Mouse (Mus musculus) thymus, adult 2 months (tissue): ENCODE data around the gene Sorbs1. TPM values are rescaled to one million over a fixed set of nuclear protein-coding genes. Genes with fewer than 3 reads are reported as not detected.

Experiments used
- DNase-seq: peaks from one replicate; pipeline ENCODE4 v3.0.0; 2021
- H3K27ac ChIP-seq: fragments of 200-500 bp; 2 replicates; pipeline ENCODE4 v1.5.1; 2012; ENCODE audit warnings: low read length, control low read depth; ENCODE audit not compliant: control insufficient read depth, insufficient read depth
- H3K27me3 ChIP-seq: fragments of 200-500 bp; 2 replicates; pipeline ENCODE4 v1.6.1; 2012; ENCODE audit warnings: mild to moderate bottlenecking, low read length, moderate library complexity, mixed read lengths; ENCODE audit not compliant: control insufficient read depth, insufficient read depth
- H3K36me3 ChIP-seq: fragments of 200-500 bp; 2 replicates; pipeline ENCODE4 v1.6.1; 2012; ENCODE audit warnings: mild to moderate bottlenecking, low read length, moderate library complexity; ENCODE audit not compliant: control insufficient read depth, insufficient read depth
- H3K4me1 ChIP-seq: fragments of 200-500 bp; replicated peaks from 2 replicates; pipeline ENCODE4 v1.6.1; 2012; ENCODE audit warnings: low read length; ENCODE audit not compliant: control insufficient read depth, insufficient read depth
- H3K4me3 ChIP-seq: fragments of 200-500 bp; 2 replicates; pipeline ENCODE4 v1.5.1; 2012; ENCODE audit warnings: mild to moderate bottlenecking, low read length, control low read depth, moderate library complexity; ENCODE audit not compliant: control insufficient read depth, insufficient read depth
- CTCF ChIP-seq: fragments of 200-500 bp; IDR thresholded peaks from 2 replicates; pipeline ENCODE4 v1.5.1; 2012; ENCODE audit warnings: mild to moderate bottlenecking, control low read depth, low read length, moderate library complexity, borderline replicate concordance; ENCODE audit not compliant: control insufficient read depth, poor library complexity, insufficient read depth; ENCODE audit errors: extremely low read depth
- POLR2A ChIP-seq: fragments of 200-500 bp; IDR thresholded peaks from 2 replicates; pipeline ENCODE4 v1.6.1; 2012; ENCODE audit warnings: mild to moderate bottlenecking, low read length, control low read depth, moderate library complexity; ENCODE audit not compliant: control insufficient read depth, poor library complexity, insufficient read depth; ENCODE audit errors: extremely low read depth
- WGBS: fragments of 180-500 bp; shearing (Covaris S2); methylation state at CpG from one replicate; pipeline ENCODE4 v1.1.7; 2018; 5-methylcytosine and 5-hydroxymethylcytosine counted together
- polyA plus RNA-seq: library from polyadenylated mRNA; depleted of rRNA; stranded (reverse); fragments of >200 nt; gene quantifications from 2 replicates; pipeline ENCODE4 v1.2.3, GENCODE M21; 2012

The Sorbs1 gene
- polyA plus RNA-seq, 1 experiment: 14.0 TPM

DNA sequence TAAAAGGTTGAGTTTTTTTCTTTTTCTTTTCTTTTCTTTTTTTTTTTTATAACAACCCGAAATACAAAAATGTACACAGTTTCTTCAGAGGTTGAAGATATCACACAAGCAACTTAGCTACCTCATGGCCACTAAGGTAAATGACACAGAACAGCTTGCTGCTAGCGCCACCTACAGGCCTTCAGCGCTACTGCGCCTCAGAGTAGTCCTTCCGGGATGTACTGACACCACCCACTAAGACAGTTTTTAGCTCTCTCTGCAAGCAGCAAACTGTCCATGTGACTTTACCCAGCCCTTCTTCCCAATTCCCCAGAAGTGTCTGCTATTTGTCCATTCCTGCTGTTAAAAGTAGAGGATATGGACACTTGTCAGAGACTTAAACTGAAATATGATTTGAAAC is 167.9 kb downstream of the Sorbs1 start:
- no peak overlapping the region for H3K27ac ChIP-seq
- peak; percentile 68 for DNase-seq

DNA sequence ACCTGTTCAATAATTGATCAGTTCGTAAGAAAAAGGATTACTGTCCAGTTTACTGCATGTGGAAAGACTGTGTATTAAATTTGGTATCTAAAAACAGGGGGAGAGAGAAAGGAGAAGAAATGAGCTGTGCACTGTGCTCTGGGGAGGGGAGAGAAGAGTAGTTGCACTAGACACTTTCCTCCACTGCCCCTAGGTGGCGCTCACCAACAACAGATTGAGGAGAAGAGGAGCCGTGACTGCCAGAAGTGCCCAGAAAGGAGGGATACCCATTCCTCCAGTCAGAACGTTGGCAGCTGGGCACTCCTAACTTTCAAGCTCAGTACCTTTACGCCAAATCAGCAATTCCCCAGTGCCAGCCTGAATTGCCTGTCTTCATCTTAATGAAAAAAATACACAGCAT is 170.6 kb downstream of the Sorbs1 start:
- WGBS: 15% methylated on average over 5 of the region's 5 CpGs
- H3K36me3 ChIP-seq: no peaks in the 10 kb centered on the region
- DNase-seq: peak; percentile 79

More for the DNA sequence above, 167.9 kb downstream of the Sorbs1 start:
- no peaks in the 10 kb centered on the region for H3K4me1 ChIP-seq
- no peaks in the 10 kb centered on the region for H3K27me3 ChIP-seq
- H3K36me3 ChIP-seq: no peaks in the 10 kb centered on the region
- no peak overlapping the region for H3K4me3 ChIP-seq
- peak; percentile 72; the same call in 1 of the 2 replicates for TF ChIP-seq CTCF
- TF ChIP-seq POLR2A: no peak
- WGBS: 25% methylated on average over 5 of the region's 5 CpGs

DNA sequence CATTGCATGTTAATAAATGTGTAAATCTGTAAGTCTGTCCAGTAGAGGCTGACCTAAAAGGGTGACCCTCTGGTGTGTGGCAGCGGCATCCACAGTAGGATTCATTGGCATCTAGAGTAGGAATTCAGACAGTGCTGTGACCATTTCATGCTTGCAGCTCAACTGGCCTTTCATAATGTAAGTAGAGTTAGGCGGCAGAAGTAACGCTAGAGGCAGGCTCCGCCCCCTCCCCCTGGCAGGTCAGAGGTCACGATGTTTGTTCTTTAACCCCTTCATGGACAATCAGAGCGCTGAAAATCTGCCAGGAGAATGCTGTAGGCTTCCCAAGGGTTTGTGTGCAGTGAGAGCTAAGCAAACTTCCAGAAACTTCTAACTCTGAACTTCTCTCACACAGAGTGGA is 172.4 kb downstream of the Sorbs1 start:
- H3K4me3 ChIP-seq: no peak overlapping the region
- H3K36me3 ChIP-seq: no peaks in the 10 kb centered on the region
- no peak overlapping the region for H3K27ac ChIP-seq
- 82% methylated on average over 6 of the region's 6 CpGs for WGBS
- TF ChIP-seq CTCF: no peak
- H3K27me3 ChIP-seq: no peaks in the 10 kb centered on the region
- no peak for DNase-seq
- H3K4me1 ChIP-seq: no peaks in the 10 kb centered on the region

More for the DNA sequence above, 170.6 kb downstream of the Sorbs1 start:
- Histone ChIP-seq H3K4me3 (no peak overlapping the region), H3K4me1 (no peaks in the 10 kb centered on the region), H3K27me3 (no peaks in the 10 kb centered on the region), H3K27ac (no peak overlapping the region)
- no peak for TF ChIP-seq POLR2A
- peak; percentile 64; the same call in 1 of the 2 replicates for TF ChIP-seq CTCF

DNA sequence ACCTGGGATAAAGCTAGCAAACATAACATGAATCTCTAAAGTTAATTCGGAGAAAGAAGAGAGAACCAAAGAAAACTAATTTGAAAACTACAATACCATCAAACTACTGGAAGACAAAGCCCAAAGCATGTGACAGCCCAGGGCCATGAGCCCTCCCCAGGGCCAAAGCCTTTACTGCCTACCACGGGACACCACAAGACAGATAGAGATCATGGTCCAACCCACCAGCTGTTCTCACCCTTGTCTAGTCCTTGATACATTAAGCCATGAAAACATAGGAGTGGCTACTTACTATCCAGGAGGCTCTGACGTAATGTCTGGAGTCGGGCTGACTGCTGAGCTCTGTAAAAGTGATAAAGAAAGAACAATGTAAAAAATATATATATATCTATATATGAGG is 176.9 kb downstream of the Sorbs1 start:
- TF ChIP-seq POLR2A (no peak), CTCF (no peak)
- H3K4me3 ChIP-seq: no peak overlapping the region
- no peak for DNase-seq
- H3K36me3 ChIP-seq: no peaks in the 10 kb centered on the region
- no peaks in the 10 kb centered on the region for H3K4me1 ChIP-seq
- H3K27ac ChIP-seq: no peak overlapping the region
- no peaks in the 10 kb centered on the region for H3K27me3 ChIP-seq
- 83% methylated on average over 4 of the region's 4 CpGs for WGBS

DNA sequence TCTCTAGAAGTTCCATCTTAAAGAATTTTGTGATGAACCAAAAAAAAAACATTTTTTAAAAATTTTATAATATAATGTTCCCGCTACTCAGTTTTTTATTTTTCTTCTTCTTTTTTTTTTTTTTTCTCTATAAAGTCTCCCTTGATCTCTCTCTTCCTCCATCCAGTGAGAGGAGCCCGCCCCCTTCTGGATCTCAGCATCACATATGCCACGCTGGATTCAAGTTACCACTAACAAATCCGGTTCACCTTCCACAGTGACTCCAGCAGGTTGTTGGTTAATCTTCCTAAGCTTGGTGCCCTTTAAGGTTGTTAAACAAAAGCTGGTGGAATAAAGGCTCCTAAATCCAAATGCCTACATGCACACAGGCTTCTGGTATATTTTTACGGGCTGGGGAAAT is 179.7 kb downstream of the Sorbs1 start:
- no peak for DNase-seq
- no peaks in the 10 kb centered on the region for H3K27me3 ChIP-seq
- H3K4me1 ChIP-seq: no peaks in the 10 kb centered on the region
- TF ChIP-seq POLR2A: no peak
- no peak for TF ChIP-seq CTCF
- WGBS: 71% methylated on average over 5 of the region's 5 CpGs
- H3K4me3 ChIP-seq: no peak overlapping the region
- H3K36me3 ChIP-seq: no peaks in the 10 kb centered on the region
- no peak overlapping the region for H3K27ac ChIP-seq

DNA sequence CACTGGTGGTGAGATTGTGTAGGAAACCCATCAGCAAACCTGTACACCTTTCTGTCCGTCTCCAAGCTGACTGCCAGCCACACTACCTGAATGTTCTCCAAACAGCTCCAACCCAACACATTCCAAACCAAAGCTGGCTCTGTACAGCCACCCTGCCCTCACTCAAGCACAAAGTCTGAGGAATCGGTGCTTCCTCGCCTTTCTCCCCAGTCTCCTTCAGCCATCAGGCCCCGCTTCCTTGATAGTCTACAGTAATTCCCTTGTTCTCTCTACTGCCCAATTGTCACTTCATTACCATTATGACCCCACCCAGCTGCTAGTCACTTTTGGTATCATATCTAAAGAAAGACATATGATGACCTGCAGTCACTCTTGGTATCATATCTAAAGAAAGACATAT is 180.5 kb downstream of the Sorbs1 start:
- DNase-seq: no peak
- WGBS: 99% methylated on average over 4 of the region's 4 CpGs
- H3K27ac ChIP-seq: no peak overlapping the region
- no peaks in the 10 kb centered on the region for H3K36me3 ChIP-seq
- no peak overlapping the region for H3K4me3 ChIP-seq
- H3K4me1 ChIP-seq: no peaks in the 10 kb centered on the region
- no peaks in the 10 kb centered on the region for H3K27me3 ChIP-seq
- TF ChIP-seq CTCF: no peak
- TF ChIP-seq POLR2A: no peak

DNA sequence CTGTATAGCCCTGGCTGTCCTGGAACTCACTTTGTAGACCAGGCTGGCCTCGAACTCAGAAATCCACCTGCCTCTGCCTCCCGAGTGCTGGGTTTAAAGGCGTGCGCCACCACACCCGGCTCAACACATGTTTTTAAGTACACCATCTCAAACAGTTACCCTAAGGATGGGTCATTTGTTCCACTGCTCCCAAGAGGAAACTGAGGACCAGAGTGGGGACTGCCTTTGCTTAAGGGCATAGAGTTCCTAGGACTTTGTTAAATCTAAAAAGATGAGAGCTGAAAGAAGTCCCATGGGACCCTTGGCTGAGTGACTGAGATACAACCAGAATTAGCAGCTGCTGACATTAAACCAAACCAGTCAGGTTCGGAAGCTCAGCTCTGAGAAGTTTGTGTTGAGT is 181.3 kb downstream of the Sorbs1 start:
- H3K4me1 ChIP-seq: no peaks in the 10 kb centered on the region
- WGBS: 92% methylated on average over 6 of the region's 6 CpGs
- H3K27ac ChIP-seq: no peak overlapping the region
- no peak for DNase-seq
- TF ChIP-seq CTCF (no peak), POLR2A (no peak)
- H3K4me3 ChIP-seq: no peak overlapping the region
- no peaks in the 10 kb centered on the region for H3K36me3 ChIP-seq
- no peaks in the 10 kb centered on the region for H3K27me3 ChIP-seq
